Mouse (Mus musculus) c-Kit-positive CD71-positive TER-119-negative erythroid progenitor cells, embryonic 14.5 days (primary cell): Measurements from ENCODE around the gene Dcaf8.

Experiments
- DNase-seq: peaks from one replicate; pipeline ENCODE4 v3.0.0-alpha.2; 2013; ENCODE audit warnings: low read depth

Dcaf8 gene

GRCm38 (mm10) chr1:172194435-172194834 is 46.6 kb downstream of the Dcaf8 start:
- DNase-seq: no peak

- DNase-seq: no peak
Measured at GRCm38 (mm10) chr1:172197146-172197545, 49.3 kb downstream of the Dcaf8 start.

GRCm38 (mm10) chr1:172197851-172198250 is 50.0 kb downstream of the Dcaf8 start:
- DNase-seq: no peak

GRCm38 (mm10) chr1:172198316-172198715 is 50.4 kb downstream of the Dcaf8 start:
- DNase-seq: no peak

- no peak for DNase-seq
Measured at GRCm38 (mm10) chr1:172198996-172199395, 51.1 kb downstream of the Dcaf8 start.

- DNase-seq: no peak
Measured at GRCm38 (mm10) chr1:172200161-172200560, 52.3 kb downstream of the Dcaf8 start.

GRCm38 (mm10) chr1:172200871-172201447 is 53.1 kb downstream of the Dcaf8 start:
- no peak for DNase-seq

GRCm38 (mm10) chr1:172201967-172202880 is 54.3 kb downstream of the Dcaf8 start:
- no peak for DNase-seq

GRCm38 (mm10) chr1:172202894-172203522 is 55.1 kb downstream of the Dcaf8 start:
- no peak for DNase-seq

- DNase-seq: no peak
Measured at GRCm38 (mm10) chr1:172203566-172203965, 55.7 kb downstream of the Dcaf8 start.

- no peak for DNase-seq
Measured at GRCm38 (mm10) chr1:172204033-172204813, 56.3 kb downstream of the Dcaf8 start.

GRCm38 (mm10) chr1:172204814-172205740 is 57.2 kb downstream of the Dcaf8 start:
- no peak for DNase-seq

GRCm38 (mm10) chr1:172205741-172206087 is 57.8 kb downstream of the Dcaf8 start:
- DNase-seq: no peak

- DNase-seq: no peak
Measured at GRCm38 (mm10) chr1:172206141-172206917, 58.4 kb downstream of the Dcaf8 start, which contains the start of gene Pea15a. Pea15a (minus strand) TSS chr1:172206804.

- no peak for DNase-seq
Measured at GRCm38 (mm10) chr1:172207111-172207584, 59.3 kb downstream of the Dcaf8 start.

GRCm38 (mm10) chr1:172212776-172213175 is 64.9 kb downstream of the Dcaf8 start:
- DNase-seq: no peak

- DNase-seq: no peak
Measured at GRCm38 (mm10) chr1:172213771-172214170, 65.9 kb downstream of the Dcaf8 start.

GRCm38 (mm10) chr1:172214748-172215147 is 66.9 kb downstream of the Dcaf8 start:
- DNase-seq: no peak

GRCm38 (mm10) chr1:172217148-172217547 is 69.3 kb downstream of the Dcaf8 start:
- peak; percentile 75 for DNase-seq
